Mouse (Mus musculus) midbrain, embryonic 14.5 days (tissue): Measurements from ENCODE around the gene Gm44973. TPM values are rescaled to one million over a fixed set of nuclear protein-coding genes. Genes with fewer than 3 reads are reported as not detected.

Source experiments
- ATAC-seq: fragments of 200-750 bp; cut with Nextera tagmentation; 2 replicates; pipeline ENCODE4 v1.8.0; 2017; ENCODE audit warnings: moderate number of reproducible peaks, moderate library complexity; ENCODE audit not compliant: low FRiP score, low TSS enrichment
- DNase-seq: peaks from one replicate; pipeline ENCODE4 v3.0.0-alpha.2; 2015
- H3K27ac ChIP-seq: fragments of 300-500 bp; sonication (generic); replicated peaks from 2 replicates; pipeline ENCODE4 v1.5.1; 2014; ENCODE audit warnings: mild to moderate bottlenecking, low read depth, low read length, moderate library complexity
- H3K27me3 ChIP-seq: fragments of 300-500 bp; sonication (generic); 2 replicates; pipeline ENCODE4 v1.6.1; 2014; ENCODE audit warnings: low read length, control low read depth, mixed read lengths; ENCODE audit not compliant: control insufficient read depth, insufficient read depth
- H3K36me3 ChIP-seq: fragments of 300-500 bp; sonication (generic); 2 replicates; pipeline ENCODE4 v1.6.1; 2014; ENCODE audit warnings: low read length, control low read depth; ENCODE audit not compliant: control insufficient read depth, insufficient read depth
- H3K4me1 ChIP-seq: fragments of 300-500 bp; sonication (generic); 2 replicates; pipeline ENCODE4 v1.6.1; 2014; ENCODE audit warnings: mild to moderate bottlenecking, antibody characterized with exemption, low read length, control low read depth; ENCODE audit not compliant: control insufficient read depth, insufficient read depth
- H3K4me2 ChIP-seq: fragments of 300-500 bp; sonication (generic); 2 replicates; pipeline ENCODE4 v1.6.1; 2014; ENCODE audit warnings: mild to moderate bottlenecking, low read length, moderate library complexity
- H3K4me3 ChIP-seq: fragments of 300-500 bp; sonication (generic); replicated peaks from 2 replicates; pipeline ENCODE4 v1.5.1; 2014; ENCODE audit warnings: low read depth, low read length
- H3K9ac ChIP-seq: fragments of 300-500 bp; sonication (generic); replicated peaks from 2 replicates; pipeline ENCODE4 v1.6.1; 2014; ENCODE audit warnings: mild to moderate bottlenecking, low read length, moderate library complexity
- H3K9me3 ChIP-seq: fragments of 300-500 bp; sonication (generic); 2 replicates; pipeline ENCODE4 v1.6.1; 2016; ENCODE audit warnings: low read length, control low read depth, mixed read lengths; ENCODE audit not compliant: control insufficient read depth
- WGBS: fragments of 180-500 bp; shearing (Covaris S2); extraction: QIAGEN DNeasy Blood & Tissue Kit; methylation state at CpG from one replicate; pipeline ENCODE4 v1.1.7; 2014; 5-methylcytosine and 5-hydroxymethylcytosine counted together
- polyA plus RNA-seq: library from polyadenylated mRNA; unstranded; fragments of >200 nt; fragmentation: Nextera tagmentation; extraction: Ambion mirVana; gene quantifications from 2 replicates; pipeline ENCODE4 v1.2.1, GENCODE M21; 2014

Gm44973 gene
- polyA plus RNA-seq, 1 experiment from 2014 or later, result 1.3 TPM

GRCm38 (mm10) chr7:5052931-5053343 lies 37.6 kb downstream of the Gm44973 start:
- peaks cover 49% of the 10 kb centered on the region for H3K27me3 ChIP-seq
- H3K4me2 ChIP-seq, result peak overlapping the region; percentile 73
- H3K9me3 ChIP-seq, result no peaks in the 10 kb centered on the region
- H3K4me3 ChIP-seq, result peak overlapping the region; percentile 77
- WGBS, result 3% methylated on average over 45 of the region's 45 CpGs
- H3K4me1 ChIP-seq, result peaks cover 36% of the 10 kb centered on the region
- DNase-seq, result peak; percentile 23
- no peak for ATAC-seq
- H3K9ac ChIP-seq, result peak overlapping the region; percentile 92
- H3K27ac ChIP-seq, result no peak overlapping the region
- no peaks in the 10 kb centered on the region for H3K36me3 ChIP-seq

GRCm38 (mm10) chr7:5053456-5054179 lies 38.3 kb downstream of the Gm44973 start:
- no peaks in the 10 kb centered on the region for H3K9me3 ChIP-seq
- no peak for ATAC-seq
- H3K4me2 ChIP-seq, result peak overlapping the region; percentile 73
- H3K4me1 ChIP-seq, result peaks cover 36% of the 10 kb centered on the region
- H3K27me3 ChIP-seq, result peaks cover 51% of the 10 kb centered on the region
- peak; percentile 54 for DNase-seq
- H3K27ac ChIP-seq, result no peak overlapping the region
- H3K36me3 ChIP-seq, result no peaks in the 10 kb centered on the region
- peak overlapping the region; percentile 92 for H3K9ac ChIP-seq
- H3K4me3 ChIP-seq, result peak overlapping the region; percentile 77
- 6% methylated on average over 32 of the region's 32 CpGs for WGBS

GRCm38 (mm10) chr7:5056651-5057263 lies 41.5 kb downstream of the Gm44973 start:
- Histone ChIP-seq H3K9ac (peak overlapping the region; percentile 75), H3K27ac (peak overlapping the region; percentile 66), H3K9me3 (no peaks in the 10 kb centered on the region), H3K4me1 (peaks cover 43% of the 10 kb centered on the region), H3K27me3 (peaks cover 51% of the 10 kb centered on the region), H3K4me3 (peak overlapping the region; percentile 61), H3K36me3 (no peaks in the 10 kb centered on the region), H3K4me2 (peak overlapping the region; percentile 71)
- ATAC-seq (no peak), DNase-seq (peak; percentile 79)
- 1% methylated on average over 55 of the region's 55 CpGs for WGBS

- Histone ChIP-seq H3K27me3 (peaks cover 51% of the 10 kb centered on the region), H3K36me3 (no peaks in the 10 kb centered on the region), H3K4me3 (peak overlapping the region; percentile 61), H3K4me2 (peak overlapping the region; percentile 71), H3K27ac (peak overlapping the region; percentile 66), H3K9ac (peak overlapping the region; percentile 75), H3K4me1 (peaks cover 40% of the 10 kb centered on the region), H3K9me3 (no peaks in the 10 kb centered on the region)
- 38% methylated on average over 8 of the region's 8 CpGs for WGBS
- no peak for DNase-seq
- no peak for ATAC-seq
These were observed 42.1 kb downstream of the Gm44973 start for GRCm38 (mm10) chr7:5057381-5057780.

- H3K9me3 ChIP-seq, result no peaks in the 10 kb centered on the region
- no peaks in the 10 kb centered on the region for H3K36me3 ChIP-seq
- peaks cover 47% of the 10 kb centered on the region for H3K27me3 ChIP-seq
- H3K4me3 ChIP-seq, result peak overlapping the region; percentile 61
- peak overlapping the region; percentile 71 for H3K4me2 ChIP-seq
- H3K27ac ChIP-seq, result no peak overlapping the region
- 29% methylated on average over 11 of the region's 11 CpGs for WGBS
- H3K4me1 ChIP-seq, result peaks cover 35% of the 10 kb centered on the region
- H3K9ac ChIP-seq, result peak overlapping the region; percentile 75; the same call in 1 of the 2 replicates
- no peak for DNase-seq
- no peak for ATAC-seq
These were observed 42.5 kb downstream of the Gm44973 start for GRCm38 (mm10) chr7:5057804-5058203.

- WGBS, result 97% methylated on average over 1 of the region's 1 CpGs
- no peak overlapping the region for H3K4me3 ChIP-seq
These were observed 43.3 kb downstream of the Gm44973 start for GRCm38 (mm10) chr7:5058631-5059030.

DNA sequence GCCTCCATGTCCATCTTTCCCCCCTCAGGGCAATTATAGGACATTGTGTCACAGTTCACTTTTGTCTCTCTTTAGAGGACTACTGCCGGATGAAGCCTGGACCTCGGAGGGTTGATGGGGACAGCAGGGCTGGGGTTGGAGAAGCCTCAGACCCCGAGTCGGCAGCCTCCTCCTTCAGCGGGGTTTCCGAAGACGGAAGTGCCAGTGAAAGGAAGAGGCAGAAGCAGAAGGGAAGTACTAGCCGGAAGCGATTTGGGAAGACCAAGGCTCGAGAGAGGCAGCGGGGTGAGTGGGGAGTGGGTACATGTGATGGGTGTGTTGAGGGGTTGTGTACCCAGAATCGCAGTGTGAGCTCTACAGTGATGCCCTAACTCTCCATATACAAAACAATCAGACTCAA lies 44.1 kb downstream of the Gm44973 start:
- ATAC-seq (no peak), DNase-seq (no peak)
- 93% methylated on average over 12 of the region's 12 CpGs for WGBS
- Histone ChIP-seq H3K9ac (0 out of 2 replicates have a peak overlapping the region, but pooled peaks have one; percentile 76), H3K4me1 (peaks cover 33% of the 10 kb centered on the region), H3K27ac (peak overlapping the region; percentile 98), H3K4me2 (peak overlapping the region; percentile 97; the same call in 1 of the 2 replicates), H3K4me3 (no peak overlapping the region), H3K27me3 (peaks cover 31% of the 10 kb centered on the region), H3K36me3 (no peaks in the 10 kb centered on the region), H3K9me3 (no peaks in the 10 kb centered on the region)

More at GRCm38 (mm10) chr7:5058631-5059030, 43.3 kb downstream of the Gm44973 start:
- Histone ChIP-seq H3K9ac (no peak overlapping the region; the same call in 1 of the 2 replicates), H3K9me3 (no peaks in the 10 kb centered on the region), H3K36me3 (no peaks in the 10 kb centered on the region), H3K27ac (no peak overlapping the region), H3K4me2 (no peak overlapping the region), H3K4me1 (peaks cover 34% of the 10 kb centered on the region), H3K27me3 (peaks cover 39% of the 10 kb centered on the region)
- ATAC-seq (no peak), DNase-seq (no peak)

- peak; percentile 89 for DNase-seq
- Histone ChIP-seq H3K9ac (peak overlapping the region; percentile 76), H3K4me1 (peaks cover 33% of the 10 kb centered on the region), H3K27ac (peak overlapping the region; percentile 98), H3K4me2 (peak overlapping the region; percentile 97), H3K9me3 (no peaks in the 10 kb centered on the region), H3K36me3 (no peaks in the 10 kb centered on the region), H3K4me3 (peak overlapping the region; percentile 74), H3K27me3 (peaks cover 22% of the 10 kb centered on the region)
- ATAC-seq, result no peak
- 4% methylated on average over 27 of the region's 27 CpGs for WGBS
These were observed 45.0 kb downstream of the Gm44973 start for GRCm38 (mm10) chr7:5060239-5060731.
